Mouse (Mus musculus) hindbrain, embryonic 11.5 days (tissue): ENCODE measurements around the gene Abcg1. TPM values are rescaled to one million over a fixed set of nuclear protein-coding genes. Genes with fewer than 3 reads are reported as not detected.

Experiments
- ATAC-seq: fragments of 200-750 bp; cut with Nextera tagmentation; 2 replicates; pipeline ENCODE4 v1.8.0; 2017; ENCODE audit warnings: mild to moderate bottlenecking, moderate TSS enrichment, moderate library complexity; ENCODE audit not compliant: low FRiP score
- DNase-seq: peaks from one replicate; pipeline ENCODE4 v3.0.0-alpha.2; 2015; ENCODE audit warnings: low spot score
- H3K27ac ChIP-seq: fragments of 300-500 bp; sonication (generic); 2 replicates; pipeline ENCODE4 v1.5.1; 2014; ENCODE audit warnings: mild to moderate bottlenecking, low read depth, low read length
- H3K27me3 ChIP-seq: fragments of 300-500 bp; sonication (generic); 2 replicates; pipeline ENCODE4 v1.6.1; 2014; ENCODE audit warnings: mild to moderate bottlenecking, low read length, moderate library complexity, mixed read lengths; ENCODE audit not compliant: control insufficient read depth, insufficient read depth
- H3K36me3 ChIP-seq: fragments of 300-500 bp; sonication (generic); 2 replicates; pipeline ENCODE4 v1.6.1; 2014; ENCODE audit warnings: mild to moderate bottlenecking, low read length, moderate library complexity, mixed read lengths; ENCODE audit not compliant: control insufficient read depth, insufficient read depth
- H3K4me1 ChIP-seq: fragments of 300-500 bp; sonication (generic); replicated peaks from 2 replicates; pipeline ENCODE4 v1.6.1; 2014; ENCODE audit warnings: low read length, mixed read lengths; ENCODE audit not compliant: control insufficient read depth, insufficient read depth
- H3K4me2 ChIP-seq: fragments of 300-500 bp; sonication (generic); replicated peaks from 2 replicates; pipeline ENCODE4 v1.6.1; 2014; ENCODE audit warnings: mild to moderate bottlenecking, low read depth, low read length
- H3K4me3 ChIP-seq: fragments of 300-500 bp; sonication (generic); 2 replicates; pipeline ENCODE4 v1.5.1; 2014; ENCODE audit warnings: low read depth, low read length
- H3K9ac ChIP-seq: fragments of 300-500 bp; sonication (generic); 2 replicates; pipeline ENCODE4 v1.6.1; 2014; ENCODE audit warnings: low read depth, low read length
- H3K9me3 ChIP-seq: fragments of 300-500 bp; sonication (generic); 2 replicates; pipeline ENCODE4 v1.6.1; 2016; ENCODE audit warnings: low read length; ENCODE audit not compliant: control insufficient read depth
- WGBS: fragments of 180-500 bp; shearing (Covaris S2); extraction: QIAGEN DNeasy Blood & Tissue Kit; methylation state at CpG from one replicate; pipeline ENCODE4 v1.1.7; 2014; 5-methylcytosine and 5-hydroxymethylcytosine counted together
- polyA plus RNA-seq: library from polyadenylated mRNA; unstranded; fragments of >200 nt; fragmentation: Nextera tagmentation; extraction: Ambion mirVana; gene quantifications from 2 replicates; pipeline ENCODE4 v1.2.1, GENCODE M21; 2014

Gene Abcg1
- polyA plus RNA-seq, 1 experiment from 2014 or later = 10.5 TPM

GRCm38 (mm10) chr17:31160291-31160690 is 102.8 kb downstream of the Abcg1 start:
- H3K27me3 ChIP-seq = no peaks in the 10 kb centered on the region
- no peak for DNase-seq
- H3K27ac ChIP-seq = no peak overlapping the region
- no peak overlapping the region for H3K4me2 ChIP-seq
- H3K4me3 ChIP-seq = no peak overlapping the region
- H3K9me3 ChIP-seq = no peaks in the 10 kb centered on the region
- H3K4me1 ChIP-seq = no peaks in the 10 kb centered on the region
- H3K36me3 ChIP-seq = no peaks in the 10 kb centered on the region
- no peak overlapping the region for H3K9ac ChIP-seq
- 72% methylated on average over 4 of the region's 4 CpGs for WGBS
- no peak for ATAC-seq

GRCm38 (mm10) chr17:31162607-31163006 is 105.1 kb downstream of the Abcg1 start:
- H3K4me1 ChIP-seq = no peaks in the 10 kb centered on the region
- H3K27ac ChIP-seq = no peak overlapping the region
- no peaks in the 10 kb centered on the region for H3K9me3 ChIP-seq
- 92% methylated on average over 12 of the region's 12 CpGs for WGBS
- no peak overlapping the region for H3K9ac ChIP-seq
- H3K4me3 ChIP-seq = no peak overlapping the region
- no peaks in the 10 kb centered on the region for H3K27me3 ChIP-seq
- no peak for DNase-seq
- H3K4me2 ChIP-seq = no peak overlapping the region
- H3K36me3 ChIP-seq = no peaks in the 10 kb centered on the region
- no peak for ATAC-seq

GRCm38 (mm10) chr17:31163821-31164220 is 106.3 kb downstream of the Abcg1 start:
- DNase-seq (no peak), ATAC-seq (no peak)
- no peaks in the 10 kb centered on the region for H3K9me3 ChIP-seq
- no peak overlapping the region for H3K27ac ChIP-seq
- WGBS = 83% methylated on average over 2 of the region's 2 CpGs
- no peak overlapping the region for H3K9ac ChIP-seq
- H3K36me3 ChIP-seq = no peaks in the 10 kb centered on the region
- H3K4me2 ChIP-seq = no peak overlapping the region
- H3K4me3 ChIP-seq = no peak overlapping the region
- no peaks in the 10 kb centered on the region for H3K27me3 ChIP-seq
- H3K4me1 ChIP-seq = no peaks in the 10 kb centered on the region

GRCm38 (mm10) chr17:31165127-31165526 is 107.7 kb downstream of the Abcg1 start, which contains the start of gene Tff1:
Gene Tff1 (minus strand): TSS chr17:31165277.
- no peaks in the 10 kb centered on the region for H3K4me1 ChIP-seq
- WGBS = 87% methylated on average over 6 of the region's 6 CpGs
- H3K27me3 ChIP-seq = no peaks in the 10 kb centered on the region
- H3K9ac ChIP-seq = no peak within 1 kb of the TSS
- no peak within 1 kb of the TSS for H3K4me2 ChIP-seq
- H3K36me3 ChIP-seq = no peaks in the 10 kb centered on the region
- ATAC-seq (no peak), DNase-seq (no peak)
- H3K4me3 ChIP-seq = no peak within 1 kb of the TSS
- no peak within 1 kb of the TSS for H3K27ac ChIP-seq
- H3K9me3 ChIP-seq = no peaks in the 10 kb centered on the region

Other genes with a start within 250 kb of the Abcg1 start
- 0.03 and 0.23 TPM in 2 replicates for gene Glp1r, start 155.9 kb upstream of the Abcg1 start, polyA plus RNA-seq
- gene Umodl1, start 103.0 kb upstream of the Abcg1 start, polyA plus RNA-seq = 0.07 TPM in 1 of 2 replicates, not detected in the other
- 0.35 and 0.79 TPM in 2 replicates for gene Tff3, start 72.0 kb downstream of the Abcg1 start, polyA plus RNA-seq
- not detected in 2 replicates for gene Tff2, start 86.6 kb downstream of the Abcg1 start, polyA plus RNA-seq
- gene Tff1, start 107.6 kb downstream of the Abcg1 start, polyA plus RNA-seq = not detected in 2 replicates
- gene Tmprss3, start 141.3 kb downstream of the Abcg1 start, polyA plus RNA-seq = 0.10 TPM in 1 of 2 replicates, not detected in the other
- 0.17 and 0.57 TPM in 2 replicates for gene Ubash3a, start 150.2 kb downstream of the Abcg1 start, polyA plus RNA-seq
- 5.1 TPM in 2 replicates for gene Rsph1, start 219.7 kb downstream of the Abcg1 start, polyA plus RNA-seq
- 13.0 and 13.3 TPM in 2 replicates for gene Slc37a1, start 229.1 kb downstream of the Abcg1 start, polyA plus RNA-seq